Mouse (Mus musculus): ENCODE results near the gene Tcstv3.
"Not testable (repeated sequence)": the region's sequence is repeated elsewhere in the genome, so short reads cannot be mapped to it uniquely, and the experiment has no call there.

Gene Tcstv3

GRCm38 (mm10) chr13:120316578-120316977 is at the start of gene Tcstv3:
Tcstv3 (plus strand) TSS chr13:120316878.
- in situ Hi-C loops (cut with MseI, MboI): not testable (repeated sequence)

DNA sequence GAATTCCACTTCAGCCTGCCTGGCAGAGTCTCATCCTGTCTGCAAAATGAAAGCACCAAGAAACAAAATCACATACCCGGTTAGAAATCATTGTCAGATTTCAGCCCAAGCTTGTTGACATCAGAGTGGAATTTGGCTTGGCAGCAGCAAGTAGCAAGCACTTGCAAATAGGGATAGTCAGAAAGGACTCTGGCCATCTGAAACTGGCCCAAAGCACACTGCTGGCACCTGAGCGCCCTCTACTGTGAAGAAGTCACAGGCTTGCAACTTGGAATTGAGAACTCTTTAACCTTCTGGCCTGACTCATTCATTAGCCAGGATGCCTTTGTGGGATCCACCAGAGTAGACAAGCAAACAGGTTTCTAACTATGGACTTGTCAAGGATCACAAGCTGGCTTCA is 38.8 kb upstream of the Tcstv3 start:
- in situ Hi-C loops (cut with MseI, MboI): not testable (repeated sequence)

- in situ Hi-C loops (cut with MseI, MboI): no loop called here
These were observed 37.9 kb upstream of the Tcstv3 start for GRCm38 (mm10) chr13:120278784-120279183.

GRCm38 (mm10) chr13:120299324-120299894 is 17.3 kb upstream of the Tcstv3 start:
- in situ Hi-C loops (cut with MseI, MboI): no loop called here

DNA sequence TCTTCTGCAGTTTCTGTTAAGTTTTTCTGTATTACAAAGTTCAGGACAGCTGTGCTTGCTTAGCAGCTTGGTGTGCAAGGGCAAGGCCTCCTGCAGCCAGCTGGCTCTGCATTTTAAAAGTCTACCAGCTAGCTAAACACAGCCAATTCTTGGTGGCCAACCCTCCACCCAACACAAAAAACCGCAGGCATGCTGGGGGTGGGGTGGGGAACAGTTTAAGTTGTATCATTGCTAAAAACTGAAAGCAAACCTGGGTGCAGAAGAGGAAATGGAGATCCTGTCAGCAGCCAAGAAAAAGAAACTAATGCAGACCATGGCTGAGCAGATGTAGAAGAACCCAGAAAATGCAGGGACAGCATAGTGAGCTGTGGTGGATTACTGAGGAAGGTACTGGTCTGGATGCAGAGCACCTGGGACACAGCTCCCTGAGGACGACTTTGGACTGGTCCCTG is 16.7 kb upstream of the Tcstv3 start, which contains the start of gene BC147527:
BC147527 (plus strand) TSS at position 402 of the 452 bp plus-strand sequence.
- in situ Hi-C loops (cut with MseI, MboI): no loop called here

- in situ Hi-C loops (cut with MseI, MboI): no loop called here
These were observed 15.8 kb upstream of the Tcstv3 start for GRCm38 (mm10) chr13:120300853-120301252.

DNA sequence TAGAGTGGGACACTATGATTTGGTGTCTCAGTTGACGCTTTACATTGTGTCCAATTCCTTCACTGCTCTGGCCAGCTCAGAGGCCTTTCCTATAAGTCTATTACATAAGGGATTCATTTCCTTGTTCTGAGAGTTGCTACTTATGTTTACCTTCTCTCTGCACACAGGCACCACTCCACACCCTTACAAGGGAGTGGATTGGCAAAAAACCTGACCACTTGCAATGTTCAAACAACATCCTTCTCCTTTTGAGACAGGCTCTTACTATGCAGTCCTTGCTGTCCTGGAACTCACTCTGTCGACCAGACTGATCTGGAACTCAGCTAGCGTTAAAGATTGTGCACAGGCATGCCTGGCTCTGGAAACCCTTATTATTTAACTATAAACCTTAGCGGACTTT is 5.9 kb upstream of the Tcstv3 start:
- in situ Hi-C loops (cut with MseI, MboI): no loop called here

DNA sequence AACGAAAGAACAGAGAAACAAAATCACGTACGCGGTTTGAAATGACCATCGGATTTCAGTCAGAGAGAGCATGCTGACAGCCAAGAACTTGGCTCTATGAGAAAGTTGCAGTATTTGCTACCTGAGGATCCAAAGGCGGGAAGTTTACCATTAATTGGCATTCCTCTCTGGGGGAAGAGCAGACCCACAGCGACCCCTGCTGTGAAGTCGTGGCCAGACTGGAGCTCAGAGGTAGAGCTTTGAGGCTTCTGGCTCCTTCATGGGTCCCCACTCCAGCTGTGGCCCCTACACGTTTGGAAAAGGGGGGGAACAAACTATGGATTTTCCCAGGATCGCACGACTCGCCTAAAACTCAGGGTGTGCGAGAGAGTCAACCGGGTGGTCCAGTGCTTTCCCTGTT is 3.1 kb upstream of the Tcstv3 start:
- in situ Hi-C loops (cut with MseI, MboI): no loop called here

DNA sequence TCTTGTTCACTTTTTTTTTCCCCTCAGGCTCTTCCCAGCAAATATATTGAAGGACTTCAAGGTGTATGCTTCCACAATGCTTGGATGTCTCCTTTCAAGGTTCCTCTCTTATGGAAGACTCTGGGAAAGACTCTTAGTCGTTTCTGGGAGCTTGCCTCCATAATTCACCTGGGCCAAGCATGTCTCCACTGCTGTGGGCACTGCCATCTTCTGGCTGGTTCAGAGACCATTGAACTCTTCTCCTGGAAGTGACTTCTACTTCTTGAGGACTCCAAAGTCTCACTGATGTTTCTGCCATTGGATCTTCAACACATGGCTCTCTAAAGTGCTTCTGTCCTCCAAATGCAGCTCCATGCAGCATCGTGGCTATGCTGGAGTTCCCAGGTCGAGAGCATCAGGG is 3.5 kb downstream of the Tcstv3 start:
- in situ Hi-C loops (cut with MseI, MboI): no loop called here

DNA sequence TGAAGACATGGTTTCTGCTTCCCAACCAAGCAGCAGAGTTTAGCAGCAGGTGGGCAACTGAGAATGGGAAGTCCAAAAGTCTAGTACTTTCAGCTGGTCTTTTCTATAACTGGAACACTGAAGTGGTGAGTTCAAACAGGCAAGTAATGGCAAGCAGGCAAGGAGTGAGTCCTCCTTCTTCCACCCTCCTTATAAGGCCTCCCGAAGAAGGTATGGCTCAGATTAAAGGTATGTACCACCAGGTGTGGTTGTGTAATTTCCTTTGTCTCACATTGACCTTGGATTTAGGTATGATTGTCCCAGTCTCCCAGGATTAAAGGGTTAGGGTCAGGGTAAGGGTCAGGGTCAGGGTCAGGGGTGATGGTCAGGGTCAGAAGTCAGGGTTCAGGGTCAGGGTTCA is 4.0 kb downstream of the Tcstv3 start:
- in situ Hi-C loops (cut with MseI, MboI): no loop called here
